Mouse (Mus musculus) bone marrow, adult 2 months (tissue): ENCODE data around the gene Arhgef1. TPM values are rescaled to one million over a fixed set of nuclear protein-coding genes. Genes with fewer than 3 reads are reported as not detected.

Experiments used
- H3K27ac ChIP-seq: fragments of 200-500 bp; 2 replicates; pipeline ENCODE4 v1.5.1; 2012; ENCODE audit warnings: low read depth, mild to moderate bottlenecking, control low read depth, inconsistent platforms, low read length; ENCODE audit not compliant: control insufficient read depth, poor library complexity, insufficient read depth
- H3K4me1 ChIP-seq: fragments of 200-500 bp; 2 replicates; pipeline ENCODE4 v1.6.1; 2011; ENCODE audit warnings: low read length; ENCODE audit not compliant: control insufficient read depth, insufficient read depth
- H3K4me3 ChIP-seq: fragments of 200-500 bp; replicated peaks from 2 replicates; pipeline ENCODE3; 2011; ENCODE audit warnings: mild to moderate bottlenecking, low read depth, low read length, control low read depth; ENCODE audit not compliant: control insufficient read depth
- CTCF ChIP-seq: fragments of 200-500 bp; IDR thresholded peaks from 2 replicates; pipeline ENCODE4 v1.5.1; 2011; ENCODE audit warnings: low read length, control low read depth; ENCODE audit not compliant: control insufficient read depth, insufficient read depth
- POLR2A ChIP-seq: fragments of 200-500 bp; IDR thresholded peaks from 2 replicates; pipeline ENCODE4 v1.6.1; 2011; ENCODE audit warnings: low read depth, mild to moderate bottlenecking, control low read depth, low read length, borderline replicate concordance; ENCODE audit not compliant: control insufficient read depth
- WGBS: fragments of 180-500 bp; shearing (Covaris S2); methylation state at CpG from one replicate; pipeline ENCODE4 v1.1.7; 2018; 5-methylcytosine and 5-hydroxymethylcytosine counted together
- polyA plus RNA-seq: library from polyadenylated mRNA; stranded (reverse); fragments of >200 nt; gene quantifications from 2 replicates; pipeline ENCODE4 v1.2.4, GENCODE M21; 2011; ENCODE audit warnings: low replicate concordance; ENCODE audit not compliant: missing spikeins, insufficient read depth, insufficient read length

Gene Arhgef1
- 178 and 354 TPM in 2 replicates for polyA plus RNA-seq

DNA sequence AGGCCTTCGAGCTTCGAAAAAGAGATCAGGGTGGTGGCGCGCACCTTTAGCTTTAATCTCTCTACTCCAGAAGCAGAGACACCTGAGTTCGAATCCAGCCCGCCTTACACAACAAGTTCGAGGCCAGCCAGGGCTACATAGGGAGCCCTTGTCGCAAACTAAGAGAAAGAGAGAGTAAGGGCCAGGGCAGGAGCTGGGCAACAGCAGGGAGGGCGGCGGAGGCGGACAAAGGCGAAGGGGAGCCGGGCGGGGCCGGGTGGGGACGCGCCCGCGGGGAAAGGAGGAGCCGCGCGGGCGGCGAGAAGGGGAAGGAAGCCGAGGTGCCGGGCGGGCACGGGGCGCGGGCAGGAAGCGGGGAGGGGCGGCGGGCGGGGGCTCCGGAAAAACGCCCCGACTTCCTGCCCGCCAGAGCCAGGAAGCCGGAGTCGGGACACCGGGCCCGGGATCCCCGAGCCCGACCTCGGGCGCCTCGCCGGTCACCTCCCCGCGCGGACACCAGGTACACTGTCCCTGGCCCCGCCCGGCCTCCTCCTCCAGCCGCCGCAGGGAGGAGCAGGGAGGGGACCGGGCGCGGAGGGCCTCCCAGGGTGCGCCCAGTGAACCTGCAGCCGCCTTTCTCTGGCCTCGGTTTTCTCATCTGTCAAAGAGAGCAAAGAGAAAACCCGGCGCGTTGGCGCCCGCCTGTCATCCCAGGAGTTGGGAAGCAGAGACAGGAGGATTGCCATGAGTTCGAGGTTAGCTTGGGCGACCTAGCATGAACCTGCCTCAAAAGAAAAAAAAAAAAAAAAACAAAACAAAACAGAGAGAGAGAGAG lies at the start of gene Arhgef1:
TSS of gene Arhgef1 (plus strand) at position 283 of the 814 bp plus-strand sequence.
- Histone ChIP-seq H3K4me3 (peak within 1 kb of the TSS; percentile 90), H3K4me1 (peaks cover 4% of the 10 kb centered on the region), H3K27ac (peak within 1 kb of the TSS; percentile 99)
- WGBS = 2% methylated on average over 61 of the region's 68 CpGs
- TF ChIP-seq POLR2A (peak; percentile 50; the same call in 1 of the 2 replicates), CTCF (no peak)

DNA sequence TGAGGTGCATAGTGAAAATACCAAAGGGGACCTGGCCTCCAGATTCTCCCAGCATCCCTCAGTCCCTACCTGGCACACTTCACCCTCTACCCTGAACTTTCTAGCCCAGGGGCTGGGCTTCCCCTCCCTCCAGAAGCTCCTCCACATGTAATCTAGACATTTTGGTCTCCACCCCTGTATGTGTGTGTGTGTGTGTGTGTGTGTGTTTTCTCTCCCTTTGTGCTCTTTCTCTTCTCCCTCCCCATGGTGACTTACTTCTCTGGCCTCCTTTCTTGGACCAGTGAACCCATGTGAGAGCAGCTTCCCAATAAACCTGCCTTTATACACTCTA lies 49.5 kb upstream of the Arhgef1 start:
- H3K27ac ChIP-seq = peak overlapping the region; percentile 18; the same call in 1 of the 2 replicates
- no peak for TF ChIP-seq POLR2A
- H3K4me1 ChIP-seq = peaks cover 4% of the 10 kb centered on the region
- H3K4me3 ChIP-seq = no peak overlapping the region

DNA sequence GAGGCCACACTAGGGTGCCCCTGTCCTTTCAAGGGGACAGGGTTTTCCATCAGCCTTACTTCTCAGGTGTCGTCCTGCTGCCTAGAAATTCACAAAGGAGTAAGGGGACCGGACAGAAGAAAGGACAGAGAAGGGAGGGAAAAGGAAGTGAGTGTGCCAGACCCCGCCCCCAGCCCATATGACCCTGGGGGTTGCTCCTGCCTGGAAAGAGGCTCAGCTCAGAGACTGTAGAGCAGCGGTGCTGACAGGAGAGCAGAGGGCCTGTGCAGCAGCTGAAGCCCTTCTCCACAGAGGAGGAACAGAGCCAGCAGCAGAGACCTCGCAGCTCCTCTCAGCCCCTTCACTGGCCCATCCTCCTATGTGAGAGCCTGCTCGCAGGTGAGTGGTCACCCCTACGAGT lies 49.0 kb upstream of the Arhgef1 start:
- peaks cover 4% of the 10 kb centered on the region for H3K4me1 ChIP-seq
- 58% methylated on average over 7 of the region's 7 CpGs for WGBS
- TF ChIP-seq POLR2A = no peak
- no peak for TF ChIP-seq CTCF
- H3K27ac ChIP-seq = peak overlapping the region; percentile 13; the same call in 1 of the 2 replicates
- H3K4me3 ChIP-seq = no peak overlapping the region

DNA sequence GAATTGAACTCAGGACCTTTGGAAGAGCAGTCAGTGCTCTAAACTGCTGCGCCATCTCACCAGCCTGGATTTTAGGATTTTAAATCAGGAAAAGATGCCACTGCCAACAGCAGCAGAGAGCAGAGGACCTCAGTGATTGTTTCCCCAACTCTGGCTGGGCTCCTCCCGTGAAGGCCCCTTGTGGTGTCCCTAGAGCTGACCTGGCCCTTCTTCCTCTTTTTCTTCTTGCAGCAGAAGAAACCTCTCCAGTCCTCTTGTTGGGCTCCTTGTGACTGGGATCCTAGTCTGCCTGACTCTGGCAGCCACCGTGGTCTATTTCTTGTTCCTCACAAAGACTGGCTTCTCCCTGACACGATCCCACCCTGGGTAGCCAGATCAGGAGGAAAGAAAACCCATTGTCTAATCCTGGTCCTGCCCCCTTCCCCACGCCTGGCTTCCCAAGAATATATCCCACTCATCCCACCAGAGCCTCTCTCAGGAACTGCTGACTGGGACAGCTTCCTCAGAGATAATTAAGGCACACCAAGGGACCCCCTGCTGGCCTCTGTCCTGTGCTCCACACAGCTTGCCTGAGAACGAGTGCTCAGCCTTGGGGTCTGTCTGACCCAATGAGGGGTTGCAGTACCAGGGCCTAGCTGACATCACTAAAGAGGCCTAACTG lies 46.1 kb upstream of the Arhgef1 start:
- Histone ChIP-seq H3K27ac (no peak overlapping the region), H3K4me3 (no peak overlapping the region), H3K4me1 (peaks cover 2% of the 10 kb centered on the region; the same call in 1 of the 2 replicates)
- WGBS = 37% methylated on average over 6 of the region's 6 CpGs
- TF ChIP-seq POLR2A = no peak
- TF ChIP-seq CTCF = no peak

DNA sequence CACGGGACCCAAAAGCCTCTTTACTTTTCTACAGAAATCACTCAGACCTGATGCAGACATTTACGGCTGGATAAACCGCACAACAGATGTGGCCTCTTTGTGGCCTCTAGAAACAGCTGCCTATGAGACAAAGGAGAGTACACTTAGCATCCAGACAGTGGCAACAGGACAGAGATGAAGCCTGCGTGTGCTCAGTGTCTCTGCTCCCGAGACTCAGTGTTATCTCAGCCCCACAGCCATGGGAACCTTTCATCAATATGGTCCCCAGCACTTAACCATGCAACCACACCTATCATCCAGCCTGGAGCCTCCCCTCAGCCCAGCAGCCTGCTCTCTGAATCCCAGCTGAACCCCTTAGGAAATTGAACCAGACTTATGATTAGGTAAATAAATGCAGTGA lies 43.5 kb upstream of the Arhgef1 start:
- TF ChIP-seq POLR2A (no peak), CTCF (no peak)
- Histone ChIP-seq H3K4me1 (no peaks in the 10 kb centered on the region; the same call in none of the 2 replicates), H3K4me3 (no peak overlapping the region), H3K27ac (no peak overlapping the region)
- WGBS = 75% methylated on average over 5 of the region's 5 CpGs

DNA sequence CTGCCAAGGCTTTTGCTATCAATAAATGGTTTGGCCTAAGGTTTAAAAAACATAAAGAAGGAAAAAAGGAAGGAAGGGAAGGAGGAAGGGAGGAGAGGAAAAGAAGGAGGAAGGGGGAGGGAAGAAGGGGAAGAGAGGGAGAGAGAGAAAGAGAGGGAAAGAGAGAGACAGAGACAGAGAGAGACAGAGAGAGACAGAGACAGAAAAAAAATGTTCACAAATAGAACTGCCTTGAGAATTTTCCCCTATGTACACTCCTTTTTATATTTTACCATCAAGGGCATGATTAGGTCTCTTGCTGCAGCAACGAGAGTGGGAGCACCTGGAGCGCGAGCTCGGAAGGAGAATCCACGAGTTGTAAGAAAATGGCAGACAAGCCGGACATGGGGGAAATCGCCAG lies 40.8 kb upstream of the Arhgef1 start, which contains the start of gene Gm9844:
TSS of gene Gm9844 (plus strand) at position 301 of the 400 bp plus-strand sequence.
- no peak for TF ChIP-seq POLR2A
- TF ChIP-seq CTCF = no peak
- Histone ChIP-seq H3K4me3 (no peak within 1 kb of the TSS), H3K4me1 (no peaks in the 10 kb centered on the region; the same call in none of the 2 replicates), H3K27ac (no peak within 1 kb of the TSS)
- 85% methylated on average over 7 of the region's 7 CpGs for WGBS

DNA sequence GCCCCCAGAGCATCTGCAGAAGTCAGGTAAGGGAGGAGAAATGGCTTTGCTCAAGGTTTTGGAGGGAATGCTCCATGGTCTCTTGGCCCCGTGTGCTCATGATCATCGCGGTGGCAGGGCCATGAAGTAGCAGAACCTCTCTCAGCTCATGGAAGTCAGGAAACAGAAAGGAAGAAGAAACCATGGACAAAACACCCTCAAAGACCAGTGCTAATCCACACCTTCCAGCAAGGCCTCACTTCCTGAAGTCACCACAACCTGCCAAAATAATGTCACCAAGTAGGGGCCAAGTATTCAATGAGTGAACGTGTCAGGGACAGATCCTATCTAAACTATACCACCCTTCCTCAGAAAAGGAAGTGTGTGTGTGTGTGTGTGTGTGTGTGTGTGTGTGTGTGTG lies 39.9 kb upstream of the Arhgef1 start:
- H3K4me1 ChIP-seq = no peaks in the 10 kb centered on the region; the same call in none of the 2 replicates
- no peak for TF ChIP-seq CTCF
- no peak for TF ChIP-seq POLR2A
- no peak overlapping the region for H3K4me3 ChIP-seq
- no peak overlapping the region for H3K27ac ChIP-seq
- 27% methylated on average over 4 of the region's 4 CpGs for WGBS

DNA sequence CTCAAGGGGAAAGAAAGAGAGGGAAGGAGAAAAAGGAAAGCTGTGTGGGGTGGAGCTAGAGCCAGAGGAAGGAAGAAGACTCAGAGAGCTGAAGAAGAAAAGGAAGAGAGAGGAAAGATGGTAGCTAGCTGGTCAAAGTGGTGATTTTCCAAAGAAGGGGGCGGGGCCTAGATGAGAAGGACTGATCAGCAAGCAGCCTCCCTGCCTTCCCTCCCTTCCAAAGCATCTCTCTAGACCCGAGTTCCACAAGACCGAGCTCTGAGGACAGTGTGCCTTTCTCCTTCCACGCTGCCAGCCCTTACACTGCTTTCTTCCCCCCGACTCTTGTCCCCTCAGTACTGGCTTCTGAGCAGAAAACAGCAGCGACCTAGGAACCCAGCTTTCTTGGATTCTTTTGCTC lies 38.6 kb upstream of the Arhgef1 start:
- TF ChIP-seq POLR2A = no peak
- no peak for TF ChIP-seq CTCF
- WGBS = 44% methylated on average over 6 of the region's 6 CpGs
- Histone ChIP-seq H3K4me1 (no peaks in the 10 kb centered on the region; the same call in none of the 2 replicates), H3K4me3 (no peak overlapping the region), H3K27ac (no peak overlapping the region)
